Mouse (Mus musculus) testis, adult 2 months (tissue): ENCODE measurements around the gene Vps18.

ENCODE experiments used
- CTCF ChIP-seq: fragments of 200-500 bp; IDR thresholded peaks from 2 replicates; pipeline ENCODE4 v1.5.1; 2012; ENCODE audit warnings: low read depth, mild to moderate bottlenecking, inconsistent platforms, low read length, moderate library complexity; ENCODE audit not compliant: control insufficient read depth, insufficient read depth, insufficient replicate concordance
- POLR2A ChIP-seq: fragments of 200-500 bp; IDR thresholded peaks from 2 replicates; pipeline ENCODE4 v1.6.1; 2012; ENCODE audit warnings: low read depth, mild to moderate bottlenecking, inconsistent platforms, low read length, moderate library complexity; ENCODE audit not compliant: control insufficient read depth

DNA sequence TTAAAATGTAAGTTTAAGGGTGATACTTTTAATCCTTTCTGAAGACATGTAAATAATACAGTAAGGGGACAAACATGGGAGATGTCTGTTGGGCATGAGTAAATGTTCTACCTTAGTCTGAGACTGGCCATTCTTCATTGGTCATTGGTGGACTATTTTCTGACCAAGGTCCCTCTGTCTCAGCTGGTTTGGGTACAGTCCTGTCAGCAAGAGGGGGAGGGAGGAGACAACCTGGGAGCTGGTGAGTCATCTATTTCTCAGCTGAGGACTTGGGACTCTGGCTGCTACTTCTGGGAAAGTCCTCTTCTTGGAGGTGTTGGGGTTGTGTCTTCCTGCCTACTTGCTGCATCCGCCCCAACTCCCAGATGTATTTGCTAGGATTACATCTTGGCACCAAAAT lies 14.4 kb upstream of the Vps18 start:
- TF ChIP-seq CTCF (no peak), POLR2A (no peak)
